Mouse (Mus musculus): Measurements from ENCODE around the gene Zfp775. TPM values are rescaled to one million over a fixed set of nuclear protein-coding genes. Genes with fewer than 3 reads are reported as not detected.

Zfp775 gene
- total and polyA plus RNA-seq, 3 experiments = 3.2 to 6.5 (median 3.5) TPM

GRCm38 (mm10) chr6:48613464-48613863, 11.6 kb downstream of the Zfp775 start:
- no peak overlapping the region for H3K9ac ChIP-seq (ENCODE audit: insufficient read depth, low read depth)
- H3K27me3 ChIP-seq (replicated peaks) = no peaks in the 10 kb centered on the region
- TF ChIP-seq BHLHE40 (IDR thresholded peaks at IDR 0.05; ENCODE audit: low read depth, low read length) = peak; percentile 65
- TF ChIP-seq USF1 (IDR thresholded peaks at IDR 0.05; ENCODE audit: low read depth, low read length) = no peak
- peak in 1 of 2 experiments; percentile 12; a peak in 1 of 4 replicates for TF ChIP-seq CTCF (conservative IDR thresholded peaks at IDR 0.05 in 1 of 2, IDR thresholded peaks at IDR 0.05 in 1 of 2; ENCODE audit: low read depth in 2 of 2, low read length in 2 of 2)
- TF ChIP-seq PAX5 (IDR thresholded peaks at IDR 0.05; ENCODE audit: low read length) = no peak
- TF ChIP-seq ZMIZ1 (IDR thresholded peaks at IDR 0.05; ENCODE audit: low read depth, low read length) = no peak
- dilution Hi-C loops (cut with MboI; ENCODE audit: extremely low pct_ligation_motif_present, extremely low pct_unique_long_range_greater_than_20kb, low sequenced_read_pairs) = no loop called here
- no peak overlapping the region for H3K27ac ChIP-seq (ENCODE audit: insufficient read depth, low read depth)
- no peak overlapping the region for H3K4me3 ChIP-seq (replicated peaks in 1 of 3; ENCODE audit: low read depth in 2 of 3, low read length in 2 of 3, poor library complexity in 1 of 3)
- no peak for DNase-seq (ENCODE audit: extremely low read depth)
- no peak overlapping the region for H3K4me2 ChIP-seq (ENCODE audit: insufficient read depth, low read depth, poor library complexity, severe bottlenecking)
- H3K9me3 ChIP-seq (replicated peaks; ENCODE audit: low read length) = no peaks in the 10 kb centered on the region
- H3K79me2 ChIP-seq (replicated peaks; ENCODE audit: control insufficient read depth, extremely low read depth, insufficient read depth, poor library complexity, severe bottlenecking) = no peaks in the 10 kb centered on the region
- in situ Hi-C loops (cut with MboI; ENCODE audit: low pct_ligation_motif_present, low pct_unique_long_range_greater_than_20kb, low sequenced_read_pairs) = no loop called here
- H3K36me3 ChIP-seq (replicated peaks in 1 of 2; ENCODE audit: control insufficient read depth in 1 of 2, insufficient read depth in 1 of 2, low read length in 1 of 2) = peaks cover 13 to 81% of the 10 kb centered on the region in 2 experiments
- H3K4me1 ChIP-seq (ENCODE audit: control insufficient read depth in 1 of 2, insufficient read depth in 2 of 2) = peaks cover 0 to 12% of the 10 kb centered on the region in 2 experiments; a peak in 1 of 4 replicates

GRCm38 (mm10) chr6:48614756-48615155, 12.9 kb downstream of the Zfp775 start:
- Histone ChIP-seq H3K27ac (ENCODE audit: insufficient read depth, low read depth) (no peak overlapping the region), H3K9me3 (replicated peaks; ENCODE audit: low read length) (no peaks in the 10 kb centered on the region), H3K4me3 (replicated peaks in 1 of 3; ENCODE audit: low read depth in 2 of 3, low read length in 2 of 3, poor library complexity in 1 of 3) (no peak overlapping the region), H3K27me3 (replicated peaks) (no peaks in the 10 kb centered on the region), H3K36me3 (replicated peaks in 1 of 2; ENCODE audit: control insufficient read depth in 1 of 2, insufficient read depth in 1 of 2, low read length in 1 of 2) (peaks cover 22 to 82% of the 10 kb centered on the region in 2 experiments), H3K4me1 (ENCODE audit: control insufficient read depth in 1 of 2, insufficient read depth in 2 of 2) (peaks cover 0 to 12% of the 10 kb centered on the region in 2 experiments; a peak in 1 of 4 replicates), H3K9ac (ENCODE audit: insufficient read depth, low read depth) (no peak overlapping the region), H3K4me2 (ENCODE audit: insufficient read depth, low read depth, poor library complexity, severe bottlenecking) (no peak overlapping the region), H3K79me2 (replicated peaks; ENCODE audit: control insufficient read depth, extremely low read depth, insufficient read depth, poor library complexity, severe bottlenecking) (no peaks in the 10 kb centered on the region)
- TF ChIP-seq MAFK (IDR thresholded peaks at IDR 0.05; ENCODE audit: insufficient replicate concordance, low read length) (no peak), CTCF (conservative IDR thresholded peaks at IDR 0.05 in 1 of 2, IDR thresholded peaks at IDR 0.05 in 1 of 2; ENCODE audit: low read depth in 2 of 2, low read length in 2 of 2) (no peak), ZMIZ1 (IDR thresholded peaks at IDR 0.05; ENCODE audit: low read depth, low read length) (no peak), KAT2A (IDR thresholded peaks at IDR 0.05; ENCODE audit: insufficient replicate concordance, low read length) (no peak), ZKSCAN1 (IDR thresholded peaks at IDR 0.05; ENCODE audit: borderline replicate concordance, low read depth, low read length) (no peak), MYC (IDR thresholded peaks at IDR 0.05; ENCODE audit: low read depth, low read length) (no peak), E2F4 (IDR thresholded peaks at IDR 0.05; ENCODE audit: insufficient replicate concordance, low read depth, low read length) (no peak), MXI1 (IDR thresholded peaks at IDR 0.05; ENCODE audit: low read depth, low read length) (no peak), MEF2A (IDR thresholded peaks at IDR 0.05; ENCODE audit: borderline replicate concordance, low read depth, low read length) (no peak)
- dilution Hi-C loops (cut with MboI; ENCODE audit: extremely low pct_ligation_motif_present, extremely low pct_unique_long_range_greater_than_20kb, low sequenced_read_pairs) = no loop called here
- in situ Hi-C loops (cut with MboI; ENCODE audit: low pct_ligation_motif_present, low pct_unique_long_range_greater_than_20kb, low sequenced_read_pairs) = loop anchor here (5.0 kb wide), 1 partner anchor 77 kb away; the partner anchor contains the start of gene Atp6v0e2
- no peak for DNase-seq (ENCODE audit: extremely low read depth)

- H3K9me3 ChIP-seq (replicated peaks; ENCODE audit: low read length) = no peaks in the 10 kb centered on the region
- H3K27ac ChIP-seq (ENCODE audit: insufficient read depth, low read depth) = no peak overlapping the region
- dilution Hi-C loops (cut with MboI; ENCODE audit: extremely low pct_ligation_motif_present, extremely low pct_unique_long_range_greater_than_20kb, low sequenced_read_pairs) = no loop called here
- peaks cover 13 to 27% of the 10 kb centered on the region in 2 experiments for H3K4me1 ChIP-seq (ENCODE audit: control insufficient read depth in 1 of 2, insufficient read depth in 2 of 2)
- H3K4me2 ChIP-seq (ENCODE audit: insufficient read depth, low read depth, poor library complexity, severe bottlenecking) = no peak overlapping the region
- no peaks in the 10 kb centered on the region for H3K27me3 ChIP-seq (replicated peaks)
- no peak for DNase-seq (ENCODE audit: extremely low read depth)
- no peaks in the 10 kb centered on the region for H3K79me2 ChIP-seq (replicated peaks; ENCODE audit: control insufficient read depth, extremely low read depth, insufficient read depth, poor library complexity, severe bottlenecking)
- peaks cover 18 to 64% of the 10 kb centered on the region in 2 experiments for H3K36me3 ChIP-seq (replicated peaks in 1 of 2; ENCODE audit: control insufficient read depth in 1 of 2, insufficient read depth in 1 of 2, low read length in 1 of 2)
- in situ Hi-C loops (cut with MboI; ENCODE audit: low pct_ligation_motif_present, low pct_unique_long_range_greater_than_20kb, low sequenced_read_pairs) = no loop called here
- H3K4me3 ChIP-seq (replicated peaks in 1 of 3; ENCODE audit: low read depth in 2 of 3, low read length in 2 of 3, poor library complexity in 1 of 3) = no peak overlapping the region
- no peak overlapping the region for H3K9ac ChIP-seq (ENCODE audit: insufficient read depth, low read depth)
- TF ChIP-seq RCOR1 (conservative IDR thresholded peaks at IDR 0.05; ENCODE audit: low read depth, low read length) (no peak), HCFC1 (IDR thresholded peaks at IDR 0.05; ENCODE audit: low read depth, low read length) (no peak), ZMIZ1 (IDR thresholded peaks at IDR 0.05; ENCODE audit: low read depth, low read length) (no peak), JUN (IDR thresholded peaks at IDR 0.05; ENCODE audit: insufficient read depth, low read depth, low read length) (no peak), MYC (IDR thresholded peaks at IDR 0.05; ENCODE audit: low read depth, low read length) (no peak), POLR2AphosphoS2 (IDR thresholded peaks at IDR 0.05; ENCODE audit: low read depth, low read length) (no peak), IRF4 (IDR thresholded peaks at IDR 0.05; ENCODE audit: low read depth, low read length) (no peak), ZKSCAN1 (IDR thresholded peaks at IDR 0.05; ENCODE audit: borderline replicate concordance, low read depth, low read length) (no peak), TCF12 (IDR thresholded peaks at IDR 0.05; ENCODE audit: low read depth, low read length) (no peak), E2F4 (IDR thresholded peaks at IDR 0.05; ENCODE audit: insufficient replicate concordance, low read depth, low read length) (no peak), CHD1 (IDR thresholded peaks at IDR 0.05; ENCODE audit: low read depth, low read length) (no peak), KAT2A (IDR thresholded peaks at IDR 0.05; ENCODE audit: insufficient replicate concordance, low read length) (no peak), SMC3 (IDR thresholded peaks at IDR 0.05; ENCODE audit: low read depth, low read length) (no peak), ELF1 (IDR thresholded peaks at IDR 0.05; ENCODE audit: low read depth, low read length) (no peak), BHLHE40 (IDR thresholded peaks at IDR 0.05; ENCODE audit: low read depth, low read length) (no peak)
Measured at GRCm38 (mm10) chr6:48620031-48620430, 18.2 kb downstream of the Zfp775 start.
